Mouse (Mus musculus) ES-E14 (cell line): ENCODE measurements around the gene Tnrc6c. TPM values are rescaled to one million over a fixed set of nuclear protein-coding genes. Genes with fewer than 3 reads are reported as not detected.

Source experiments
- DNase-seq: peaks from one replicate; pipeline ENCODE4 v3.0.0-alpha.2; 2013; ENCODE audit warnings: low read depth, low spot score
- H3K27ac ChIP-seq: 2 replicates; pipeline ENCODE4 v1.5.1; 2012; ENCODE audit warnings: low read depth, mild to moderate bottlenecking, low read length, moderate library complexity, mixed read lengths; ENCODE audit not compliant: poor library complexity, insufficient read depth, severe bottlenecking
- H3K36me3 ChIP-seq: 2 replicates; pipeline ENCODE4 v1.6.1; 2012; ENCODE audit warnings: mild to moderate bottlenecking, low read length, moderate library complexity, mixed read lengths; ENCODE audit not compliant: control insufficient read depth, poor library complexity, insufficient read depth, severe bottlenecking
- H3K4me1 ChIP-seq, 2 experiments: fragments of 150-350 bp in 1 of 2; sonication (generic) in 1 of 2; 2 replicates each; pipeline ENCODE4 v1.6.1; 2012; ENCODE audit warnings: low read length in 2 of 2, mild to moderate bottlenecking in 1 of 2, mixed read lengths in 1 of 2; ENCODE audit not compliant: control insufficient read depth in 2 of 2, insufficient read depth in 2 of 2, poor library complexity in 1 of 2
- H3K4me3 ChIP-seq, 2 experiments: fragments of 150-350 bp in 1 of 2; sonication (generic) in 1 of 2; 2 replicates each; pipeline ENCODE4 v1.5.1; 2012; ENCODE audit warnings: low read length in 2 of 2, low read depth in 1 of 2, mild to moderate bottlenecking in 1 of 2, mixed read lengths in 1 of 2; ENCODE audit not compliant: insufficient read depth in 1 of 2, poor library complexity in 1 of 2, severe bottlenecking in 1 of 2
- H3K9ac ChIP-seq: 2 replicates; pipeline ENCODE4 v1.6.1; 2012; ENCODE audit warnings: low read depth, mild to moderate bottlenecking, low read length, mixed read lengths; ENCODE audit not compliant: poor library complexity, insufficient read depth, severe bottlenecking
- H3K9me3 ChIP-seq: fragments of 150-350 bp; sonication (generic); 2 replicates; pipeline ENCODE4 v1.6.1; 2012; ENCODE audit warnings: low read depth, mild to moderate bottlenecking, low read length; ENCODE audit not compliant: control insufficient read depth, insufficient read depth
- CHD2 ChIP-seq: IDR thresholded peaks from 2 replicates; pipeline ENCODE4 v1.6.1; 2014; ENCODE audit warnings: mild to moderate bottlenecking, low read depth, low read length, inconsistent platforms
- HCFC1 ChIP-seq: IDR thresholded peaks from 2 replicates; pipeline ENCODE4 v1.6.1; 2012; ENCODE audit warnings: low read length, inconsistent platforms, borderline replicate concordance; ENCODE audit not compliant: insufficient read depth
- MAFK ChIP-seq: IDR thresholded peaks from 2 replicates; pipeline ENCODE4 v1.6.1; 2014; ENCODE audit warnings: mild to moderate bottlenecking, low read depth, low read length, inconsistent platforms; ENCODE audit not compliant: insufficient read depth
- ZC3H11A ChIP-seq: IDR thresholded peaks from 2 replicates; pipeline ENCODE4 v1.6.1; 2012; ENCODE audit warnings: low read depth, mild to moderate bottlenecking, inconsistent platforms, low read length, borderline replicate concordance
- ZNF384 ChIP-seq: IDR thresholded peaks from 2 replicates; pipeline ENCODE4 v1.6.1; 2012; ENCODE audit warnings: low read depth, low read length, inconsistent platforms
- in situ Hi-C, 2 experiments: fragments of 600-800 bp; cut with MboI; formaldehyde crosslinking; loops; one replicate each; pipeline ENCODE4 v1.15.1; 2025; ENCODE audit warnings: low sequenced_read_pairs in 2 of 2, inconsistent platforms in 1 of 2; ENCODE audit not compliant: unreplicated experiment in 2 of 2
- total RNA-seq: library from RNA; depleted of rRNA; stranded (reverse); fragments of 300-350 nt; gene quantifications from 2 replicates; pipeline ENCODE4 v1.2.3, GENCODE M21; 2012

Gene Tnrc6c
- total RNA-seq, 1 experiment, result 21.5 TPM

DNA sequence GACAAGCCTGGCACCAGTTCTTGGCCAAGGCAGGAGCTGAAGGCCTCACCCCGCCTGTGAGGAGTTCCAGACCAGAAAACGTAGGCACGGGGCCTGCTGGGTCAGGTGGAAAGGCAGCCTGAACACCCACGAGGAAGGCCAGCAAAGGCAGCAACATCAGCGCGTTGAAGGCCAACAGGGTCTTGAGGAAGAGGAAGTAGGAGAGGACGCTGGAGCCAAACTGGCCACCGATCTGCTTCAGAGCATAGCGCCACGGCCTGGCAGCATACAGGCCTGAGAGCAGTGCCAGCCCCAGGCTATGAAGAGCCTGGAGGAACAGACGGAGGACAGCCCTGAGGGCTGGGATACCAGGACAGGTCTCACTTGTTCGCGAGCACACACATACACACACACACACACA, 121.5 kb downstream of the Tnrc6c start:
- TF ChIP-seq MAFK (no peak), ZC3H11A (no peak), HCFC1 (no peak), ZNF384 (no peak), CHD2 (no peak)
- Histone ChIP-seq H3K9ac (no peak overlapping the region), H3K9me3 (no peaks in the 10 kb centered on the region), H3K36me3 (peaks cover 36% of the 10 kb centered on the region), H3K27ac (no peak overlapping the region), H3K4me3 (no peak overlapping the region), H3K4me1 (peaks cover 0 to 8% of the 10 kb centered on the region in 2 experiments; a peak in 2 of 4 replicates)
- no peak for DNase-seq
- in situ Hi-C loops, result no loop called here

DNA sequence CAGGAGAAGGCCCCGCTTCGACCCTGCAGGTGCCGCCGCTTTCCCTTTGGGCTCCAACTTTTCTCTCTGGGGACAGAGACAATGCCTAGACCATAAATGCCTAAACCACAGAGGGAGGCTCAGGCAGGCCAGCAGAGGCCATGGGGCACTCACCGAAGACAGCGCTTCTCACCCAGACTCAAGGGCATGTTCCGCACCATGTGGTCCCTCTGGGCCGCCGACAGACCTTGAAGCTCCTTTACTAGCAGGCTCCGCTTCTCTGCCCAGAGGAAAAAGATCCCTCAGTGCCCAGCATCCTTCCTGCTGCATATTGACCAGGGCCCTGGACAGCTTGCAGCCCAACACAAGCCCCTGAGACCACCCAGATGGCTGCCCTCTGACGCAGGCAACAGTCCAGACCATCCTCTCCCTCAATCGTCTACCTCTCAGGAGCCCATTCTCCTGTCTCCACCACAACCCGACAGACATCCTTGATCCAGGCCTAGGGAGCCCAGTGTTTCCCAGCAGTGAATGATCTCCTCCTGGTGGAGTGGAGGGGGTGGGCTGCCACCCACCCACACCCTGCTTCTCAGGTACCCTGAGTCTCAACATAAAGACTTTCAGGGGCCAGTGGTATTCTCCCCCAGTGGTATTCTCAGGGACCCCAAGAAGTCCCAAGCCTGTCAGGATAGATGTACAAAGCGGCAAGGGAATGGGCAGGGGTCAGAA, 122.2 kb downstream of the Tnrc6c start:
- H3K4me3 ChIP-seq, result no peak overlapping the region
- TF ChIP-seq MAFK, result no peak
- TF ChIP-seq HCFC1, result no peak
- TF ChIP-seq CHD2, result no peak
- no peak for TF ChIP-seq ZC3H11A
- TF ChIP-seq ZNF384, result no peak
- DNase-seq, result no peak
- in situ Hi-C loops, result no loop called here
- H3K9ac ChIP-seq, result no peak overlapping the region
- peaks cover 2 to 11% of the 10 kb centered on the region in 2 experiments; a peak in 2 of 4 replicates for H3K4me1 ChIP-seq
- H3K9me3 ChIP-seq, result no peaks in the 10 kb centered on the region
- peaks cover 36% of the 10 kb centered on the region for H3K36me3 ChIP-seq
- H3K27ac ChIP-seq, result no peak overlapping the region

- Histone ChIP-seq H3K4me1 (peaks cover 2 to 18% of the 10 kb centered on the region in 2 experiments; a peak in 2 of 4 replicates), H3K9ac (no peak overlapping the region), H3K27ac (no peak overlapping the region), H3K4me3 (no peak overlapping the region), H3K36me3 (peaks cover 30% of the 10 kb centered on the region), H3K9me3 (no peaks in the 10 kb centered on the region)
- TF ChIP-seq MAFK (no peak), ZC3H11A (no peak), HCFC1 (no peak), CHD2 (no peak), ZNF384 (no peak)
- DNase-seq, result no peak
- in situ Hi-C loops, result no loop called here
Observed at GRCm38 (mm10) chr11:117777111-117777510, 123.0 kb downstream of the Tnrc6c start.

- Histone ChIP-seq H3K36me3 (peaks cover 30% of the 10 kb centered on the region), H3K9ac (no peak overlapping the region), H3K4me1 (peaks cover 4 to 22% of the 10 kb centered on the region in 2 experiments; a peak in 3 of 4 replicates), H3K9me3 (no peaks in the 10 kb centered on the region), H3K27ac (no peak overlapping the region), H3K4me3 (no peak overlapping the region)
- TF ChIP-seq ZC3H11A (no peak), MAFK (no peak), ZNF384 (no peak), HCFC1 (no peak), CHD2 (no peak)
- in situ Hi-C loops, result no loop called here
- no peak for DNase-seq
Observed at GRCm38 (mm10) chr11:117778031-117778430, 123.9 kb downstream of the Tnrc6c start.

DNA sequence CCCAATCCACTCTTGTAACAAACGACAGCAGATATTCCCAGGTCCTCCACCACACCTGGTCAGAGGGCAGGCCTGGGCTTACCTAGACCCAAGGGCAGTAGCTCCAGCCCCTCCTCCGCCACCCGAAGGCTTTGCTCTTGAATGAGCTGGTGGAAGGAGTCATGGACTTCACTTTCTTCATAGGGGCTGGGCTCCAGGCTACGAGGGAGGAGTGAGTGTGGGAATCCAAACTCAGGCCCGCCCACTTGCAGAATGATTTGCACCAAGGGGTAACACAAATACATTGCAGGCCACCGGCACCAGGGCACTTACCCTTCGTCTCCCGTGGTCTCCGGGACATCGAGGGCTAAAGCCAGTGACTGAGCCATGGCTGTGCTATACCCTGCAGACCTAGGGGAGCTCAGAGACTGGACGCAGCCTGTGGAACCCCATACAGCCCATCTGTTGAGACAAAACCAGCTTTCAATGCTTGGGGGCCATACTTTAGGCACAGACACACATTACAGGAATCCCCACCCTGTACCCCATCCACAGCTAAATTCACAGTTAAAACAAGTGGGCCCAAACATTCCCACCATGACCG, 124.9 kb downstream of the Tnrc6c start:
- peaks cover 29% of the 10 kb centered on the region for H3K36me3 ChIP-seq
- TF ChIP-seq ZNF384 (no peak), ZC3H11A (no peak), CHD2 (no peak), HCFC1 (no peak), MAFK (no peak)
- H3K27ac ChIP-seq, result no peak overlapping the region
- H3K4me1 ChIP-seq, result peaks cover 5 to 29% of the 10 kb centered on the region in 2 experiments; a peak in 3 of 4 replicates
- H3K9me3 ChIP-seq, result no peaks in the 10 kb centered on the region
- in situ Hi-C loops, result no loop called here
- no peak for DNase-seq
- peak overlapping the region; percentile 73 to 78 for H3K4me3 ChIP-seq
- peak overlapping the region; percentile 35; the same call in 1 of the 2 replicates for H3K9ac ChIP-seq
